Mouse (Mus musculus): ENCODE data around the gene Reps1. TPM values are rescaled to one million over a fixed set of nuclear protein-coding genes. Genes with fewer than 3 reads are reported as not detected.

Gene Reps1
- polyA plus RNA-seq, 1 experiment: 78.1 TPM

- no peak overlapping the region for H3K27ac ChIP-seq (ENCODE audit: insufficient read depth, low read length)
- no peak overlapping the region for H3K4me3 ChIP-seq (ENCODE audit: low read depth, low read length)
- no peak for TF ChIP-seq EP300 (IDR thresholded peaks at IDR 0.05; ENCODE audit: insufficient read depth, low read depth, low read length)
- TF ChIP-seq POLR2A (IDR thresholded peaks at IDR 0.05; ENCODE audit: insufficient read depth, low read length): no peak
- TF ChIP-seq CTCF (IDR thresholded peaks at IDR 0.05; ENCODE audit: low read depth, low read length): no peak
- H3K9me3 ChIP-seq (replicated peaks; ENCODE audit: control insufficient read depth, insufficient read depth, low read length, poor library complexity, severe bottlenecking): peaks cover 11% of the 10 kb centered on the region
- no peaks in the 10 kb centered on the region for H3K4me1 ChIP-seq (ENCODE audit: control insufficient read depth, insufficient read depth, low read length)
- no peaks in the 10 kb centered on the region for H3K27me3 ChIP-seq (ENCODE audit: control insufficient read depth, insufficient read depth, low read length, poor library complexity, severe bottlenecking)
- H3K36me3 ChIP-seq (ENCODE audit: control insufficient read depth, insufficient read depth, low read length, poor library complexity, severe bottlenecking): no peaks in the 10 kb centered on the region
- no peak overlapping the region for H3K9ac ChIP-seq (ENCODE audit: low read depth, poor library complexity, severe bottlenecking)
These were observed 35.2 kb upstream of the Reps1 start for GRCm38 (mm10) chr10:18020443-18020842.

- no peaks in the 10 kb centered on the region for H3K36me3 ChIP-seq (ENCODE audit: control insufficient read depth, insufficient read depth, low read length, poor library complexity, severe bottlenecking)
- no peak overlapping the region for H3K27ac ChIP-seq (ENCODE audit: insufficient read depth, low read length)
- TF ChIP-seq CTCF (IDR thresholded peaks at IDR 0.05; ENCODE audit: low read depth, low read length): no peak
- TF ChIP-seq EP300 (IDR thresholded peaks at IDR 0.05; ENCODE audit: insufficient read depth, low read depth, low read length): no peak
- no peak for TF ChIP-seq POLR2A (IDR thresholded peaks at IDR 0.05; ENCODE audit: insufficient read depth, low read length)
- no peak overlapping the region for H3K9ac ChIP-seq (ENCODE audit: low read depth, poor library complexity, severe bottlenecking)
- peaks cover 11% of the 10 kb centered on the region for H3K9me3 ChIP-seq (replicated peaks; ENCODE audit: control insufficient read depth, insufficient read depth, low read length, poor library complexity, severe bottlenecking)
- no peaks in the 10 kb centered on the region for H3K4me1 ChIP-seq (ENCODE audit: control insufficient read depth, insufficient read depth, low read length)
- H3K27me3 ChIP-seq (ENCODE audit: control insufficient read depth, insufficient read depth, low read length, poor library complexity, severe bottlenecking): no peaks in the 10 kb centered on the region
- H3K4me3 ChIP-seq (ENCODE audit: low read depth, low read length): no peak overlapping the region
These were observed 34.8 kb upstream of the Reps1 start for GRCm38 (mm10) chr10:18020846-18021245.

GRCm38 (mm10) chr10:18021576-18022311 is 33.9 kb upstream of the Reps1 start:
- Histone ChIP-seq H3K9ac (ENCODE audit: low read depth, poor library complexity, severe bottlenecking) (peak overlapping the region; percentile 78), H3K27me3 (ENCODE audit: control insufficient read depth, insufficient read depth, low read length, poor library complexity, severe bottlenecking) (no peaks in the 10 kb centered on the region), H3K36me3 (ENCODE audit: control insufficient read depth, insufficient read depth, low read length, poor library complexity, severe bottlenecking) (no peaks in the 10 kb centered on the region), H3K4me3 (ENCODE audit: low read depth, low read length) (peak overlapping the region; percentile 88), H3K9me3 (replicated peaks; ENCODE audit: control insufficient read depth, insufficient read depth, low read length, poor library complexity, severe bottlenecking) (peaks cover 11% of the 10 kb centered on the region), H3K27ac (ENCODE audit: insufficient read depth, low read length) (no peak overlapping the region), H3K4me1 (ENCODE audit: control insufficient read depth, insufficient read depth, low read length) (no peaks in the 10 kb centered on the region)
- no peak for TF ChIP-seq CTCF (IDR thresholded peaks at IDR 0.05; ENCODE audit: low read depth, low read length)
- no peak for TF ChIP-seq EP300 (IDR thresholded peaks at IDR 0.05; ENCODE audit: insufficient read depth, low read depth, low read length)
- TF ChIP-seq POLR2A (IDR thresholded peaks at IDR 0.05; ENCODE audit: insufficient read depth, low read length): no peak

- H3K9ac ChIP-seq (ENCODE audit: low read depth, poor library complexity, severe bottlenecking): peak overlapping the region; percentile 78
- peak overlapping the region; percentile 88 for H3K4me3 ChIP-seq (ENCODE audit: low read depth, low read length)
- no peak for TF ChIP-seq CTCF (IDR thresholded peaks at IDR 0.05; ENCODE audit: low read depth, low read length)
- no peak for TF ChIP-seq EP300 (IDR thresholded peaks at IDR 0.05; ENCODE audit: insufficient read depth, low read depth, low read length)
- no peak for TF ChIP-seq POLR2A (IDR thresholded peaks at IDR 0.05; ENCODE audit: insufficient read depth, low read length)
- no peak overlapping the region for H3K27ac ChIP-seq (ENCODE audit: insufficient read depth, low read length)
- H3K27me3 ChIP-seq (ENCODE audit: control insufficient read depth, insufficient read depth, low read length, poor library complexity, severe bottlenecking): no peaks in the 10 kb centered on the region
- H3K4me1 ChIP-seq (ENCODE audit: control insufficient read depth, insufficient read depth, low read length): no peaks in the 10 kb centered on the region
- peaks cover 11% of the 10 kb centered on the region for H3K9me3 ChIP-seq (replicated peaks; ENCODE audit: control insufficient read depth, insufficient read depth, low read length, poor library complexity, severe bottlenecking)
- H3K36me3 ChIP-seq (ENCODE audit: control insufficient read depth, insufficient read depth, low read length, poor library complexity, severe bottlenecking): no peaks in the 10 kb centered on the region
These were observed 33.3 kb upstream of the Reps1 start for GRCm38 (mm10) chr10:18022312-18022711.

GRCm38 (mm10) chr10:18022741-18023347 is 32.8 kb upstream of the Reps1 start, which contains the start of gene Abracl:
Gene Abracl (minus strand): TSS chr10:18023288.
- Histone ChIP-seq H3K9me3 (replicated peaks; ENCODE audit: control insufficient read depth, insufficient read depth, low read length, poor library complexity, severe bottlenecking) (peaks cover 11% of the 10 kb centered on the region), H3K36me3 (ENCODE audit: control insufficient read depth, insufficient read depth, low read length, poor library complexity, severe bottlenecking) (no peaks in the 10 kb centered on the region), H3K4me3 (ENCODE audit: low read depth, low read length) (peak within 1 kb of the TSS; percentile 88), H3K4me1 (ENCODE audit: control insufficient read depth, insufficient read depth, low read length) (no peaks in the 10 kb centered on the region), H3K27me3 (ENCODE audit: control insufficient read depth, insufficient read depth, low read length, poor library complexity, severe bottlenecking) (no peaks in the 10 kb centered on the region), H3K9ac (ENCODE audit: low read depth, poor library complexity, severe bottlenecking) (peak within 1 kb of the TSS; percentile 78), H3K27ac (ENCODE audit: insufficient read depth, low read length) (no peak within 1 kb of the TSS)
- TF ChIP-seq EP300 (IDR thresholded peaks at IDR 0.05; ENCODE audit: insufficient read depth, low read depth, low read length) (no peak), CTCF (IDR thresholded peaks at IDR 0.05; ENCODE audit: low read depth, low read length) (no peak), POLR2A (IDR thresholded peaks at IDR 0.05; ENCODE audit: insufficient read depth, low read length) (peak; percentile 13)

GRCm38 (mm10) chr10:18034408-18034807 is 21.3 kb upstream of the Reps1 start:
- TF ChIP-seq EP300 (IDR thresholded peaks at IDR 0.05; ENCODE audit: insufficient read depth, low read depth, low read length) (no peak), POLR2A (IDR thresholded peaks at IDR 0.05; ENCODE audit: insufficient read depth, low read length) (no peak), CTCF (IDR thresholded peaks at IDR 0.05; ENCODE audit: low read depth, low read length) (no peak)

More at GRCm38 (mm10) chr10:18034408-18034807, 21.3 kb upstream of the Reps1 start:
- H3K27me3 ChIP-seq (ENCODE audit: control insufficient read depth, insufficient read depth, low read length, poor library complexity, severe bottlenecking): no peaks in the 10 kb centered on the region
- H3K27ac ChIP-seq (ENCODE audit: insufficient read depth, low read length): no peak overlapping the region
- H3K4me3 ChIP-seq (ENCODE audit: low read depth, low read length): no peak overlapping the region
- no peaks in the 10 kb centered on the region for H3K4me1 ChIP-seq (ENCODE audit: control insufficient read depth, insufficient read depth, low read length)
- no peaks in the 10 kb centered on the region for H3K9me3 ChIP-seq (replicated peaks; ENCODE audit: control insufficient read depth, insufficient read depth, low read length, poor library complexity, severe bottlenecking)
- no peak overlapping the region for H3K9ac ChIP-seq (ENCODE audit: low read depth, poor library complexity, severe bottlenecking)
- H3K36me3 ChIP-seq (ENCODE audit: control insufficient read depth, insufficient read depth, low read length, poor library complexity, severe bottlenecking): no peaks in the 10 kb centered on the region

Data from ES-Bruce4 (cell line).